Mouse (Mus musculus) small intestine, adult 2 months (tissue): ENCODE measurements at regions not wholly inside any gene's neighbourhood (a gene's known extent, or its start where the extent isn't known, plus 50 kb on each side); places are given as distances from the start of the nearest gene placed in this dataset.
"Not testable (repeated sequence)": the region's sequence is repeated elsewhere in the genome, so short reads cannot be mapped to it uniquely, and the experiment has no call there.

Experiments used
- CTCF ChIP-seq: fragments of 200-500 bp; IDR thresholded peaks from 2 replicates; pipeline ENCODE4 v1.5.1; 2012; ENCODE audit warnings: low read depth, mild to moderate bottlenecking, control low read depth, inconsistent platforms, low read length, moderate library complexity, mixed read lengths; ENCODE audit not compliant: insufficient replicate concordance, insufficient read length; ENCODE audit errors: extremely low read depth
- POLR2A ChIP-seq: fragments of 200-500 bp; IDR thresholded peaks from 2 replicates; pipeline ENCODE4 v1.6.1; 2012; ENCODE audit warnings: low read depth, mild to moderate bottlenecking, control low read depth, inconsistent platforms, low read length, moderate library complexity

DNA sequence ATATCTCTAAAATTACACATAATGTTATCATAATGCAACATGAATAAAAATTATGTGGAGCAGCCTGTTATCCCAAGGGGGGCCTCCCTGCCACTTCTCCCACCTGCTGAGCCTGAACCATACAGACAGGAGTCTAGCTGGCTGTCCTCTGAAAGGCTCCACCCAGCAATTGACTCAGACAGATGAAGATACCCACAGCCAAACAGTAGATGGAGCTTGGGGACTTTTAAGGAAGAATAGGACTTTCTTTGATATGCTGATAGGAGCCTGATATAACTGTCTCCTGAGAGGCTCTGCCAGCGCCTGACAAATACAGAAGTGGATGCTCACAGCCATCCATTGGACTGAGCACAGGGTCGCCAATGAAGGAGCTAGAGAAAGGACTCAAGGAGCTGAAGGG lies 468.4 kb downstream of the Dad1 start:
- TF ChIP-seq POLR2A, CTCF: not testable (repeated sequence)
